ENCODE assay signal across 9 mouse cellular contexts in the genomic region with DNA sequence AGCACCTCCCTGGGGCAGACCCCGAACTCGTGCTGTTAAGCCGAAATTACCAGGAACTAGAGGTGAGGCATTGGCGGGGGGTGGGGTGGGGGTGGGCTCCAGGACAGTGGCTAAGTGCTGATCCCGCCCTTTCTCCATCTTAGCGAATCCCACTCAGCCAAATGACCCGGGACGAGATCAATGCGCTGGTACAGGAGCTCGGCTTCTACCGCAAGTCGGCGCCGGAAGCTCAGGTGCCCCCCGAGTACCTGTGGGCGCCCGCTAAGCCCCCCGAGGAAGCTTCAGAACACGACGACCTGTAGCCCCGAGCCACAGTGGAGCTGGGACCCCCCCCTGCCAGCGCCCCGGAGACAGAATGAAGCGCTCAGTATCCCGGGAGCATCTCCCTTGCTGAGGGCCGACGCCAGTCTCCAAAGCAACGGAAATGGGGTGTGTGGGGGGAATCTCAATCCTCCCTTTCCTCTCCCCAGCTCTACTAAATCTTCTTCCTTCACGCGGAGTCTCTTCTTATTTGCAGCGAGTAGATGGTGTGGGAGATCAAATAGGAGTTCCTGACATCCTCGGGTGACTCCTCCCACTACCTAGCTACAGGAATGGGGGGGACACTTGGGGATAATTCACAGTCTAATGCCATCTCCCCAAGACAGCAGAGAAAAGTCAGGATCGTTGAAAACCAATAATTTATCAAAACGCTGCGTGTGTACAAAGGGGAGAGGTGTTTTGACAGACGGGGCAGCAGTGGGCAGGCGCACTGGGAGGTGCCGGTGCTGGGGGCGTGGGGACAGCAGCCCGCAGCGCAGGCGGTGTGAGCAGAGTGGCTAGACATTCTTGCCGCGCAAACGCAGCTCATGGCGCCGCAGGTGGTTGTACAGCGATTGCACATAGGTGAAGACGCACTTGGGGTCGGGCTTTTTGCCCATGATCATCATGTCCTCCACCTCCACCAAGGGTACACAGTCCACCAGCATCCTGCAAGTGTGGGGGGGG. TPM values are rescaled to one million over a fixed set of nuclear protein-coding genes. Genes with fewer than 3 reads are reported as not detected.
DNase-seq lines count a peak whose midpoint lies in the region; ATAC-seq and TF ChIP-seq lines count a peak whose summit lies in the region.
"Had no signal": no experiment of that assay in that cellular context is flagged by ENCODE, and none has a peak within 500 bp of the region (broad histone marks: within the 10 kb centered on the region; RNA-seq: fewer than 3 reads in every experiment).

No protein-coding gene starts in this region.

- no peaks in the 10 kb centered on the region for H3K9me3 ChIP-seq in heart, embryonic 12.5 days (replicated peaks)
- H3K9me3 ChIP-seq in kidney, embryonic 15.5 days (replicated peaks) = no peaks in the 10 kb centered on the region
- H3K9me3 ChIP-seq in midbrain, embryonic 10.5 days (replicated peaks) = no peaks in the 10 kb centered on the region

- peak; percentile 18; the same call in 1 of the 2 replicates for ATAC-seq in heart, embryonic 12.5 days (ENCODE audit: insufficient number of reproducible peaks, low FRiP score)
- peak; percentile 43; the same call in 1 of the 2 replicates for ATAC-seq in kidney, embryonic 15.5 days (replicated peaks; ENCODE audit: low FRiP score)
- ATAC-seq: Patski had no signal

- no peaks in the 10 kb centered on the region for H3K79me2 ChIP-seq in heart, adult 2 months (replicated peaks; ENCODE audit: control insufficient read depth, insufficient read depth, low read length)

- intact Hi-C loops in heart, adult 2 months (cut with DNase I) = loop anchor here (5.0 to 10.0 kb wide), 2 partner anchors 130 to 172 kb away; a partner anchor contains a TSS

- TF ChIP-seq POLR2A in heart, adult 2 months (IDR thresholded peaks at IDR 0.05; ENCODE audit: insufficient read depth, low read depth, low read length) = peak; percentile 49

- peak; percentile 83; the same call in 1 of the 2 replicates for TF ChIP-seq EP300 in heart, adult 2 months (IDR thresholded peaks at IDR 0.05; ENCODE audit: insufficient read depth, low read depth, low read length)

- peak overlapping the region; percentile 16; the same call in 1 of the 2 replicates for H3K4me3 ChIP-seq in heart, adult 2 months
- peak overlapping the region; percentile 31 for H3K4me3 ChIP-seq in heart, embryonic 12.5 days
- H3K4me3 ChIP-seq in kidney, embryonic 15.5 days (replicated peaks) = peak overlapping the region; percentile 41
- peak overlapping the region; percentile 56 for H3K4me3 ChIP-seq in midbrain, embryonic 10.5 days

- 6% methylated on average over 50 of the region's 50 CpGs for WGBS in heart, adult 2 months
- WGBS in heart, embryonic 12.5 days = 3% methylated on average over 50 of the region's 50 CpGs
- 2% methylated on average over 50 of the region's 50 CpGs for whole genome bisulfite sequencing in kidney, embryonic 15.5 days
- 2% methylated on average over 50 of the region's 50 CpGs for WGBS in midbrain, embryonic 10.5 days

- peak overlapping the region; percentile 25; the same call in 1 of the 2 replicates for H3K9ac ChIP-seq in heart, adult 2 months (ENCODE audit: low read depth, low read length)
- peak overlapping the region; percentile 52 for H3K9ac ChIP-seq in heart, embryonic 12.5 days
- H3K9ac ChIP-seq in kidney, embryonic 15.5 days = peak overlapping the region; percentile 39

- TF ChIP-seq CTCF in heart, adult 2 months (IDR thresholded peaks at IDR 0.05) = no peak

- peak overlapping the region; percentile 73 for H3K4me2 ChIP-seq in heart, embryonic 12.5 days
- peak overlapping the region; percentile 63 for H3K4me2 ChIP-seq in kidney, embryonic 15.5 days

- no peak overlapping the region for H3K27ac ChIP-seq in heart, adult 2 months
- no peak overlapping the region for H3K27ac ChIP-seq in heart, embryonic 12.5 days (ENCODE audit: poor library complexity, severe bottlenecking)
- peak overlapping the region; percentile 32; the same call in 1 of the 2 replicates for H3K27ac ChIP-seq in kidney, embryonic 15.5 days
- no peak overlapping the region for H3K27ac ChIP-seq in midbrain, embryonic 10.5 days (replicated peaks)

- DNase-seq in heart, adult 2 months = peak in 1 of 2 experiments; percentile 61
- DNase-seq in heart, adult 9 months (ENCODE audit: low spot score in 2 of 2) = no peak
- peak; percentile 68 for DNase-seq in cerebellum, adult 9-10 months
- peak; percentile 47 for DNase-seq in midbrain, embryonic 10.5 days (ENCODE audit: low spot score)
- peak; percentile 53 for DNase-seq in yolk sac, embryonic 10.5 days (ENCODE audit: low spot score)
- DNase-seq in left cerebral cortex, adult 11 months (ENCODE audit: low spot score) = no peak

- peaks cover 8% of the 10 kb centered on the region for H3K4me1 ChIP-seq in heart, adult 2 months (ENCODE audit: control insufficient read depth, insufficient read depth, low read length)
- H3K4me1 ChIP-seq in heart, embryonic 12.5 days (replicated peaks) = peaks cover 62% of the 10 kb centered on the region
- H3K4me1 ChIP-seq in kidney, embryonic 15.5 days = peaks cover 39% of the 10 kb centered on the region
- peaks cover 34% of the 10 kb centered on the region for H3K4me1 ChIP-seq in midbrain, embryonic 10.5 days

- H3K27me3 ChIP-seq in heart, adult 2 months (ENCODE audit: control insufficient read depth, insufficient read depth, low read length) = no peaks in the 10 kb centered on the region
- H3K27me3 ChIP-seq in heart, embryonic 12.5 days (replicated peaks) = no peaks in the 10 kb centered on the region
- H3K27me3 ChIP-seq in kidney, embryonic 15.5 days = no peaks in the 10 kb centered on the region
- H3K27me3 ChIP-seq in midbrain, embryonic 10.5 days (ENCODE audit: low read depth, poor library complexity, severe bottlenecking) = peaks cover 40% of the 10 kb centered on the region
- H3K27me3 ChIP-seq: Patski had no signal

- no peaks in the 10 kb centered on the region; the same call in 1 of the 2 replicates for H3K36me3 ChIP-seq in heart, adult 2 months (ENCODE audit: control insufficient read depth, insufficient read depth, low read length)
- peaks cover 37% of the 10 kb centered on the region for H3K36me3 ChIP-seq in heart, embryonic 12.5 days
- H3K36me3 ChIP-seq in kidney, embryonic 15.5 days = peaks cover 36% of the 10 kb centered on the region
- H3K36me3 ChIP-seq in midbrain, embryonic 10.5 days = peaks cover 21% of the 10 kb centered on the region

RNA-seq across cellular contexts. Expression of a gene that starts 2.7 kb away (rescaled TPM):
- total RNA-seq in heart, adult 2 months (2021) = 10 to 100 TPM; 41.7 to 42.8 TPM
- polyA plus RNA-seq in heart, adult 2 months (2012; rRNA removed) = 67.8 and 78.3 TPM in 2 replicates
- 125 and 129 TPM in 2 replicates for polyA plus RNA-seq in heart, embryonic 12.5 days (2016; fragmentation: Nextera tagmentation; extraction: Ambion mirVana)
- polyA plus RNA-seq in kidney, embryonic 15.5 days (2015; fragmentation: Nextera tagmentation; extraction: Ambion mirVana) = 105 and 112 TPM in 2 replicates
- polyA plus RNA-seq in midbrain, embryonic 10.5 days (2016; fragmentation: Nextera tagmentation; extraction: Ambion mirVana) = 43.8 and 49.2 TPM in 2 replicates

RNA-seq across cellular contexts. Expression of a gene that starts 12.5 kb away (rescaled TPM):
- 10 to 100 TPM; 23.4 to 23.6 TPM for total RNA-seq in heart, adult 2 months (2021)
- polyA plus RNA-seq in heart, adult 2 months (2012; rRNA removed) = 20.1 and 22.2 TPM in 2 replicates
- 11.4 and 11.5 TPM in 2 replicates for polyA plus RNA-seq in heart, embryonic 12.5 days (2016; fragmentation: Nextera tagmentation; extraction: Ambion mirVana)
- polyA plus RNA-seq in kidney, embryonic 15.5 days (2015; fragmentation: Nextera tagmentation; extraction: Ambion mirVana) = 1.4 and 2.0 TPM in 2 replicates
- 0.16 and 0.24 TPM in 2 replicates for polyA plus RNA-seq in midbrain, embryonic 10.5 days (2016; fragmentation: Nextera tagmentation; extraction: Ambion mirVana)

RNA-seq across cellular contexts. Expression of a gene that starts 23.3 kb away (rescaled TPM):
- 100 to 1,000 TPM; 137 to 154 TPM for total RNA-seq in heart, adult 2 months (2021)
- 159 and 167 TPM in 2 replicates for polyA plus RNA-seq in heart, adult 2 months (2012; rRNA removed)
- 94.7 and 95.3 TPM in 2 replicates for polyA plus RNA-seq in heart, embryonic 12.5 days (2016; fragmentation: Nextera tagmentation; extraction: Ambion mirVana)
- 89.1 and 110 TPM in 2 replicates for polyA plus RNA-seq in kidney, embryonic 15.5 days (2015; fragmentation: Nextera tagmentation; extraction: Ambion mirVana)
- polyA plus RNA-seq in midbrain, embryonic 10.5 days (2016; fragmentation: Nextera tagmentation; extraction: Ambion mirVana) = 40.2 and 45.4 TPM in 2 replicates

RNA-seq across cellular contexts. Expression of a gene that starts 29.1 kb away (rescaled TPM):
- under 1 TPM in 1 of 2 experiments, not detected in 1; 0.09 TPM for total RNA-seq in heart, adult 2 months (2021)
- polyA plus RNA-seq in heart, adult 2 months (2012; rRNA removed) = 0.23 and 0.25 TPM in 2 replicates
- polyA plus RNA-seq in heart, embryonic 12.5 days (2016; fragmentation: Nextera tagmentation; extraction: Ambion mirVana) = 0.26 and 0.30 TPM in 2 replicates
- polyA plus RNA-seq in kidney, embryonic 15.5 days (2015; fragmentation: Nextera tagmentation; extraction: Ambion mirVana) = 0.44 and 0.60 TPM in 2 replicates
- 0.75 and 0.89 TPM in 2 replicates for polyA plus RNA-seq in midbrain, embryonic 10.5 days (2016; fragmentation: Nextera tagmentation; extraction: Ambion mirVana)

Comparison
In these comparisons a context has a peak if more than half of its experiments do, and no peak if none do; other contexts are left out.
1. DNase-seq: peak in cerebellum, adult 9-10 months (single experiment), midbrain, embryonic 10.5 days (single experiment) and yolk sac, embryonic 10.5 days (single experiment); none in heart, adult 9 months (0 of 2) and left cerebral cortex, adult 11 months (single experiment).
2. Peak in every context shown above with its lines, with median percentiles within 50 percentile points of each other: H3K4me3 ChIP-seq and H3K9ac ChIP-seq.